Mouse (Mus musculus) embryo, embryonic 10 days (tissue): Measurements from ENCODE around the gene Lmod3.
"Not testable (repeated sequence)": the region's sequence is repeated elsewhere in the genome, so short reads cannot be mapped to it uniquely, and the experiment has no call there.

Source experiments
- DNase-seq: peaks from one replicate; pipeline ENCODE4 v3.0.0-alpha.2; 2015; ENCODE audit warnings: low spot score

The Lmod3 gene

GRCm38 (mm10) chr6:97276366-97276765, 23.8 kb upstream of the Lmod3 start:
- DNase-seq: no peak

GRCm38 (mm10) chr6:97275760-97276159, 23.2 kb upstream of the Lmod3 start:
- no peak for DNase-seq

DNA sequence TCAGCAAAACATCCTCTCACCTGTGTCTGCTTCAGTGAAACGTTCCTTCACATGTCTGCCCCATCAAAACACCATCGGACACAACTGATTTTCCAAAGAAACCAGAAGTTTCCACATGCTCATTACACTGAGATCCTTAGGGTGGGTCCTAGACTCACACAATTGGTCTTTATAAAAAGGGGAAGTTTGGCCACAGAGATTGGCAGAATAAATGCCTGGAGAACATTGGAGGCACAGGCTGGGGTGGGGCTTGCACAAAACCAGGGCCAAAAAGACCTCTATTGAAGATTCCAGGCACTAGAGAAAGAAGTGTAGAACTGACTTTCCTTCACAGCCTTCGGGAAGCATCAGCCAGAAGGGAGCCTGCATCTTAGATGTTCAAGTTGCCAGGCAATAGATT, 21.2 kb upstream of the Lmod3 start:
- no peak for DNase-seq

GRCm38 (mm10) chr6:97273058-97273710, 20.6 kb upstream of the Lmod3 start:
- DNase-seq: no peak

DNA sequence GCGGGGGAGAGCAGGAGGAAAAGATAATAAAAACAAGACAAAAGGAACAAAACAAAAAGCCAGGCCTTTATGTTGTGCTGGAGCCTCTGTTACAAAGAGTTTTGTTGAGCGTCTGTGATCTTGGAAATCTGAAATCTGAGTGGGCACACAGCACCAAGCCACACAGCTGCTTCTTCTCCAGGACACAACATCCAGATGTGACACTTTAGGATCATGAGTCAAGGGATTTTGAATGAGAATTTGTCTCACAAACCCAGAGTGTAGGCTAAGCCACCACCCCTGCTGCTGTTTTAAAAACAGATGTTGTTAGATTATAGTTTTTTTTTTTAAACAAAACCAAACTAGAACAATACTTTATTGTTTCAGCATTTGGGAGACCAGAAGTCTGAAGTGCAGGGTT, 19.8 kb upstream of the Lmod3 start:
- no peak for DNase-seq

DNA sequence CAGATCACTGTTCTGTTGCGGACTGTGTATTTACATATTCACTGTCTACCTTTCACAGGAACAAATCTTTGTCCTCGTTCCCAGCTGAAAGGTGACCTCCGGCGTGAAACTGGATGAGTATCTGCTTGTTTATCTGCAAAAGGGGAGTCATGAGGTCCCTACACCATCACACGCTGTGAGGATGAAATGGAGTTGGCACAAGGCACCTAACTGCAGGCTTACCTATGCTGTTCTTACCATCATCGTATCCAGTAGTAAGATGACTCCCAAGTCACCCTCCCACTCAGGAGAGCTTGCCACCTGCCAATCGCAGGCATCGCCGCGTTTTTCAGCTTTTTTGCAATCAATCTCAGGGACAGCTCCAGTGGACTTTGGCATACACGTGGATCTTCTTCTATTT, 17.0 kb upstream of the Lmod3 start:
- no peak for DNase-seq

DNA sequence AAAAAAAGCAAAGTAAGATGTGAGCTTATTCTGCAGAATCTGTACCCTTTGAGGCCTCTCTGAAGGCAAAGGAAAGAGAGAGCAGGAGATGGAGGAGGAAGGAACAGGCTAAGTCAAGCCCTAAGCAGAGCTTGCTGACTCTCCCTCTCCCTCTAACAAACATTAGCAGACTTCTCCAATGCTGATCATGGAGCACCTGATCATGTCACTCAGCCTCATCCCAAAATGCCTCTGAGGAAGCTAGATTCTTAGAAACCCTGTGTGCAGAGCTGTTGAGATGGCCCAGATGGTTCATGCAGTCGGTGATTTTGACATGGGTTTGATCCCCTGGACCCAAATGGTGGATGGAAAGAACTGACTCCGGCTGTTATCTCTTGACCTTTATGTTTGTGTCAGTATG, 14.6 kb upstream of the Lmod3 start:
- DNase-seq: no peak

DNA sequence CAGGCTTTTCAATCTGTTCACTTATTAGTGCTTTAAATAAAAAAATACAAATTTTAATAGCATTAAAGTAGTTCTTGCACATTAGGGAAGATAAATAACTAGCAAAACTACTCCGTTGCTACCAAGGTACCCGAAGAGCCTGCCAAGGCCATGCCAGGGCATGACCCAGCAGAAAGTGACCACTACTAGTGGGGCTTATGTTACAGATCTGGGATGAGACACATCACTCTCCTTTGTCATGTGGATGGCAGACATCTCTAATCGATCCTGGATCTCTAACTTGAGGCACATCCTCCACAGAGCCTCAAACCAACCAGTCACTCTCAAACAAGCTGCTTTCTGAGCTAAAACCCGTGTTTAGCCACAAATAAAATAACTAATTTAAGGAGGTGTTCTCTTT, 14.1 kb upstream of the Lmod3 start:
- no peak for DNase-seq

- DNase-seq: no peak
These were observed 13.1 kb upstream of the Lmod3 start for GRCm38 (mm10) chr6:97265705-97266104.

GRCm38 (mm10) chr6:97265240-97265639, 12.7 kb upstream of the Lmod3 start:
- DNase-seq: no peak

GRCm38 (mm10) chr6:97263750-97264149, 11.2 kb upstream of the Lmod3 start:
- DNase-seq: not testable (repeated sequence)

GRCm38 (mm10) chr6:97262229-97262628, 9.7 kb upstream of the Lmod3 start:
- no peak for DNase-seq

- DNase-seq: not testable (repeated sequence)
These were observed 7.4 kb upstream of the Lmod3 start for GRCm38 (mm10) chr6:97259926-97260325.

GRCm38 (mm10) chr6:97258489-97258888, 5.9 kb upstream of the Lmod3 start:
- DNase-seq: no peak

DNA sequence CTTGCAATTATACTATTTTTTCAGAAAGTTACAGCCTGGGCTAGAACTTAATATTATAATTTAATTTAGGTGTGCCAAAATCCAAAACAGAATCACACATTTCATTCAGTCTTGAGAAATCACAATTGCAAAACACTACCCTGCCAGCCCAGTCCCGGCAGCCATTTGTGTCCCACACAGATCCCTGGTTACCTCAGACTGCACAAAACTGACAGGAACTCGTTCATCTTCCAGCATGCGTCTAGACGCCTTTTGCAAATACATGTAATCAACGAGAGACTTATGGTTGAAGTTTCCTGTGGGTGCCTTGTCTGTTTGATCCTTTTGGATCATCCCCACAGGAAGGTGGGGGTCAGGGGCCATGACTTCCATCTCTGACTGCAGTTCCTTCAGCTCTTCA, 473 bp downstream of the Lmod3 start:
- peak; percentile 11 for DNase-seq

DNA sequence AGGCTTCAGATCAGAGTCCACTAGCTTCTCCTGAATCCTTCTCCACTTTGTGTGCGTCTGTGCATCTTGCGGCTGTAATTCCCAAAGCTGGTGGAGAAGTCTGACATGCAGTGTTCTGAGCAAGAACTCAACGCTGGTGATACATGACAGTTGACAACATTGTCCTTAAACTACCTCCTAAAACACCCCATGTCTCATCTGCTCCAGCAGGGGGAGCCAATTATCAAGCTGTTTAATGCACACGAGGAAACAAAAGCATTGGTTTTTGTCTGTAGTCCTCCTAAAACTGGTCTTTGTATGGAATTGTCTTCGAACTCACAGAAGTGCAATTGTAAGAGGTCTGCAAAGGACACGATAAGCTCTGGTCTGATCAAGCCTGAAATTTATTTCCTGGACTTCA, 1.6 kb downstream of the Lmod3 start:
- peak; percentile 76 for DNase-seq

- DNase-seq: no peak
These were observed 7.4 kb downstream of the Lmod3 start for GRCm38 (mm10) chr6:97245200-97245599.

DNA sequence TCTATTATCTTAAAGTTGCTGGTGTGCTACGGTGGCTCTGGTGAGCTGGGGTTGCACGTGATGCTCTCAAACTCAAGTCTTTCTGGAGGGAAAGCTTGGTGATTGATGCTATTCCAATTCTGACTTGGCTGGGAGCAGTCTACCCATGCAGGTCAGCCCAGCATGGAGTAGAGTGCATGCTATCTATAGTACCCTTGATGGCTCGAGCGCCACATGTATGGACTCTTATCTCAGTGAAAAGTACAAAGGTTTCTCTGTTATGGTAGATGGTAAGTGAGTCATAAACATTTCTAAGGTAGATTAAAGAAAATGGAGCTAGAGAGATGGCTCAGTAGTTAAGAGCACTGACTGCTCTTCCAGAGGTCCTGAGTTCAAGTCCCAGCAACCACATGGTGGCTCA, 10.0 kb downstream of the Lmod3 start:
- DNase-seq: no peak

GRCm38 (mm10) chr6:97240092-97240491, 12.5 kb downstream of the Lmod3 start:
- DNase-seq: no peak

GRCm38 (mm10) chr6:97239360-97239759, 13.2 kb downstream of the Lmod3 start:
- DNase-seq: no peak

DNA sequence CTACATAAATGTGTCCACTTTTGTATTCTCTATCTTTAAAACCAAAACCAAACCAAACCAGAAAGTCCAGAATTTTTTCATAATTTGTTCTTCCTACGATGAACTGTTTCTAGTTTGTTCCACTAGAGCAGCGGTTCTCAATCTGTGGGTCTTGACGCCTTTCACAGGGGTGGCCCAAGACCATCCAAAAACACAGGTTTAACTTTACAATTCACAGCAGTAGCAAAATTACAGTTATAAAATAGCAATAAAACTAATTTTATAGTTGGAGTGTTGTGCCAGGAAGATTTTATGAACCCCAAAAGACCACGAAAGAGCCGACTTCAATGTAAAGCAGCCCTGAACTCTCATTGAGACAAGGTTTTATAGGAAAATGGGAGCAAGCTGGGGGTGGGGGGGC, 16.5 kb downstream of the Lmod3 start:
- DNase-seq: no peak

- no peak for DNase-seq
These were observed 17.5 kb downstream of the Lmod3 start for GRCm38 (mm10) chr6:97234911-97235668.

DNA sequence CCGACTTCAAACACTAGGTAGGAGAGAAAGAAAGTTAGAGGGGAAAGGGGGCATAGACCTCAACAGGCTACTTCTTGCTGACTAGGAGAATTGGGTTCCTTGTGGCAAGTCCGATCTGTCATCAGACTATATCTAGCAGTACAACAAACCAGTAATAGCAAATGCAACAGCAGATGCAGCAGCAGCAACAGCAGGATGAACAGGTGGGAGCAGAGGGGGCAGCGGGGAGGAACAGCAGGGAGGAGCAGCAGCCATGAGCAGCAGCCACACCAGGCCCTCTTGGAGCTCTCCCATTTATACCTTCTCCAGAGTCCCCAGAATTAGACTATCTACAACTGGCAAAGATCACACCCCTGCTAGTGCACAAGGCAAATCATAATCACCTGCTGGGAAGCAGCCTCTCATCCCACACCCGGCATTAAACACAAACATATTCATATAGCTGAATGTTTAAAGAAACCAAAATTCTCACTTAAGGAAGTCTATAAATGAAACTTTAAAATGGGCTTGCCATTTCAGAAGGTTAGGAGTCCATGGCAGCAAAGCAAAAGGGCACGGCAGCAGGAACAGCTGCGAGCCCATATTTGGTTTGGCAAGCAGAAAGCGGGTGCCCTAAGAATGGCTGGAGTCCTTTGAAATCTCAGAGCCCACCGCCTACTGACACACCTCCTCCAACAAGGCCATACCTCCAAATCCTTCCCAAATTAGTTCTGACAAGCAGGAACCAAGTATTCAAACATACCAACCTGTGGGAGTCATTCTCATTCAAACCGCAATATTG, 25.3 kb downstream of the Lmod3 start:
- DNase-seq: no peak
